Mouse (Mus musculus): Measurements from ENCODE around the gene Crybg1.
"Not testable (repeated sequence)": the region's sequence is repeated elsewhere in the genome, so short reads cannot be mapped to it uniquely, and the experiment has no call there.

Crybg1 gene

GRCm38 (mm10) chr10:44006815-44007214 lies 141.8 kb downstream of the Crybg1 start:
- DNase-seq (ENCODE audit: low spot score in 2 of 2) = no peak

GRCm38 (mm10) chr10:44005677-44006641 lies 142.7 kb downstream of the Crybg1 start:
- DNase-seq (ENCODE audit: low spot score in 2 of 2) = peak in 1 of 2 experiments; percentile 13

- DNase-seq (ENCODE audit: low spot score in 2 of 2) = no peak
These were observed 144.4 kb downstream of the Crybg1 start for GRCm38 (mm10) chr10:44004221-44004751.

GRCm38 (mm10) chr10:44003551-44004151 lies 145.0 kb downstream of the Crybg1 start:
- peak in 1 of 2 experiments; percentile 23 for DNase-seq (ENCODE audit: low spot score in 2 of 2)

- no peak for DNase-seq (ENCODE audit: low spot score in 2 of 2)
These were observed 145.6 kb downstream of the Crybg1 start for GRCm38 (mm10) chr10:44002995-44003524.

GRCm38 (mm10) chr10:44002004-44002940 lies 146.4 kb downstream of the Crybg1 start:
- no peak for DNase-seq (ENCODE audit: low spot score in 2 of 2)

- DNase-seq (ENCODE audit: low spot score in 2 of 2) = no peak
These were observed 148.3 kb downstream of the Crybg1 start for GRCm38 (mm10) chr10:44000156-44000865.

- no peak for DNase-seq (ENCODE audit: low spot score in 2 of 2)
These were observed 150.1 kb downstream of the Crybg1 start for GRCm38 (mm10) chr10:43998503-43999082.

GRCm38 (mm10) chr10:43998023-43998422 lies 150.6 kb downstream of the Crybg1 start:
- no peak for DNase-seq (ENCODE audit: low spot score in 2 of 2)

GRCm38 (mm10) chr10:43997276-43997675 lies 151.4 kb downstream of the Crybg1 start:
- DNase-seq (ENCODE audit: low spot score in 2 of 2) = no peak

- no peak for DNase-seq (ENCODE audit: low spot score in 2 of 2)
These were observed 152.6 kb downstream of the Crybg1 start for GRCm38 (mm10) chr10:43995858-43996650.

- no peak for DNase-seq (ENCODE audit: low spot score in 2 of 2)
These were observed 155.5 kb downstream of the Crybg1 start for GRCm38 (mm10) chr10:43993198-43993597.

GRCm38 (mm10) chr10:43992506-43992905 lies 156.1 kb downstream of the Crybg1 start:
- no peak for DNase-seq (ENCODE audit: low spot score in 2 of 2)

GRCm38 (mm10) chr10:43991268-43991667 lies 157.4 kb downstream of the Crybg1 start:
- no peak for DNase-seq (ENCODE audit: low spot score in 2 of 2)

- DNase-seq (ENCODE audit: low spot score in 2 of 2) = no peak
These were observed 164.8 kb downstream of the Crybg1 start for GRCm38 (mm10) chr10:43983866-43984265.

- no peak for DNase-seq (ENCODE audit: low spot score in 2 of 2)
These were observed 165.4 kb downstream of the Crybg1 start for GRCm38 (mm10) chr10:43983241-43983640.

GRCm38 (mm10) chr10:43982470-43982869 lies 166.2 kb downstream of the Crybg1 start:
- no peak for DNase-seq (ENCODE audit: low spot score in 2 of 2)

- DNase-seq (ENCODE audit: low spot score in 2 of 2) = not testable (repeated sequence)
These were observed 167.9 kb downstream of the Crybg1 start for GRCm38 (mm10) chr10:43980742-43981141.

GRCm38 (mm10) chr10:43980080-43980479 lies 168.6 kb downstream of the Crybg1 start:
- no peak for DNase-seq (ENCODE audit: low spot score in 2 of 2)
